Mouse (Mus musculus): ENCODE measurements at regions not wholly inside any gene's neighbourhood (a gene's known extent, or its start where the extent isn't known, plus 50 kb on each side); places are given as distances from the start of the nearest gene placed in this dataset.

DNA sequence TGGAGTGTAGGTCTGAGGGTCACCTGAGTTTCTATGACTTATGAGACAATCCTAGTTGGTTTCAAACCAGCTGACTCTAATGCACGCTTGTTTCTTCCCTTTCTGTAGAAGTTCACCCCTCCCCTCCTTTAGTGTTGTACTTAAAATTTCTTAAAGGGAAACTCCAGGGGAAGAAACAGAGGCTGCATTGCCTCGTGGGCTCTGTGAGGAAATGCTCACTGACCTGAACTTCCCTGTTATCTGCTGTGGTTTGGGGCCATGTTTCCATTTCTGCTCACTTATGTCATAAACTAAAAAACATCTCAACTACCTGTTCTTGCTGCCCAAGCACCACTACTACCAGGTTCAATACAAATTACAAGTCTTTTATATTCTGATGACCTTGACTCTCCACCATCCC lies 93.2 kb upstream of the Bmp2 start:
- no peak overlapping the region for H3K27ac ChIP-seq (ENCODE audit: low read depth, low read length)
- no peaks in the 10 kb centered on the region for H3K9me3 ChIP-seq (replicated peaks; ENCODE audit: control insufficient read depth, low read length)
- H3K36me3 ChIP-seq (ENCODE audit: control insufficient read depth, insufficient read depth, low read length): no peaks in the 10 kb centered on the region
- no peaks in the 10 kb centered on the region for H3K27me3 ChIP-seq (ENCODE audit: control insufficient read depth, insufficient read depth, low read length)
- no peak overlapping the region for H3K4me2 ChIP-seq
- H3K4me1 ChIP-seq (ENCODE audit: control insufficient read depth, insufficient read depth, low read length): no peaks in the 10 kb centered on the region
- no peak overlapping the region for H3K4me3 ChIP-seq (ENCODE audit: low read depth, low read length)
- ATAC-seq (replicated peaks; ENCODE audit: insufficient number of reproducible peaks, low FRiP score, low TSS enrichment): no peak
- H3K9ac ChIP-seq (ENCODE audit: low read depth, low read length): no peak overlapping the region
- 54% methylated on average over 2 of the region's 2 CpGs for WGBS (ENCODE audit: insufficient replicate concordance)

DNA sequence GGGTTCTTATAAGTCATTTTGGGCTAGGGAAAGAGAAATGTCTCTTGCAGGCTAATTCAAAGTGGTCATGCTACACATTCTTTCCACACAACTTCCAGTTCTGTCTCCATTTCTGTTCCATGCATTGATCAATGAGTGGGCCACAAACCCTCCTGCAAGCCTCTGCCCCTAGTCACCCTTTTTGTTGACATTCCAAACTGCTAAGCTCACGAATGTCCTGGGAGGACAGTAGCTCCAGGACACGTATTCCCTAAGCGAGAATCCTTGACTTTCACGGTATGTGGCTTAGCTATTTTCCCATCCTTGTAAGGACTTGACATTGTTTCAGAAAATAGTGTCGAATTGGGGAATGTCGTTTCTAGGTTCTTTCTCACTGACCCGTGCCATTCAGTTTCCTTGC lies 91.1 kb upstream of the Bmp2 start:
- Histone ChIP-seq H3K9me3 (replicated peaks; ENCODE audit: control insufficient read depth, low read length) (no peaks in the 10 kb centered on the region), H3K27me3 (ENCODE audit: control insufficient read depth, insufficient read depth, low read length) (no peaks in the 10 kb centered on the region), H3K9ac (ENCODE audit: low read depth, low read length) (no peak overlapping the region), H3K36me3 (ENCODE audit: control insufficient read depth, insufficient read depth, low read length) (no peaks in the 10 kb centered on the region), H3K27ac (ENCODE audit: low read depth, low read length) (no peak overlapping the region), H3K4me1 (ENCODE audit: control insufficient read depth, insufficient read depth, low read length) (no peaks in the 10 kb centered on the region), H3K4me3 (ENCODE audit: low read depth, low read length) (no peak overlapping the region), H3K4me2 (no peak overlapping the region)
- WGBS (ENCODE audit: insufficient replicate concordance): 53% methylated on average over 7 of the region's 7 CpGs
- ATAC-seq (replicated peaks; ENCODE audit: insufficient number of reproducible peaks, low FRiP score, low TSS enrichment): no peak

DNA sequence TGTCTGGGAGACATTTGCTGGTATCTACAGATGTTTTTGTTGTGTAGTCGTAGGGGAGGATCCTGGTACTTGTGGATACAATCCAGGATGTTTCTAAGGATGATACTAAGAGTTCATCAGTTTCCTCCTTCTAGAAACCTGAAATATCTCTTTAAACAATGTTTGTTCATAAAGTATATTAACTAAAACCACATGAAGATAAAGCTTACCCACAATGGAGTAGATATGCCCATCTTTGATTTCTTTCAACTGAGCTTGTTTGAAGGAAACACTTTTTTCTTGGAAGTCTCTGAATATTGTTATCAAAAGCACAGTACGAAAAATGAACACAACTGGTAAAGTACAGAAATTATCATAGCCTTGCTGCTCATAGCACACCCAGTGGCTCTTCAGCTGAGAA lies 89.6 kb upstream of the Bmp2 start:
- 84% methylated on average over 2 of the region's 2 CpGs for WGBS (ENCODE audit: insufficient replicate concordance)
- ATAC-seq (replicated peaks; ENCODE audit: insufficient number of reproducible peaks, low FRiP score, low TSS enrichment): no peak
- H3K9me3 ChIP-seq (replicated peaks; ENCODE audit: control insufficient read depth, low read length): no peaks in the 10 kb centered on the region

DNA sequence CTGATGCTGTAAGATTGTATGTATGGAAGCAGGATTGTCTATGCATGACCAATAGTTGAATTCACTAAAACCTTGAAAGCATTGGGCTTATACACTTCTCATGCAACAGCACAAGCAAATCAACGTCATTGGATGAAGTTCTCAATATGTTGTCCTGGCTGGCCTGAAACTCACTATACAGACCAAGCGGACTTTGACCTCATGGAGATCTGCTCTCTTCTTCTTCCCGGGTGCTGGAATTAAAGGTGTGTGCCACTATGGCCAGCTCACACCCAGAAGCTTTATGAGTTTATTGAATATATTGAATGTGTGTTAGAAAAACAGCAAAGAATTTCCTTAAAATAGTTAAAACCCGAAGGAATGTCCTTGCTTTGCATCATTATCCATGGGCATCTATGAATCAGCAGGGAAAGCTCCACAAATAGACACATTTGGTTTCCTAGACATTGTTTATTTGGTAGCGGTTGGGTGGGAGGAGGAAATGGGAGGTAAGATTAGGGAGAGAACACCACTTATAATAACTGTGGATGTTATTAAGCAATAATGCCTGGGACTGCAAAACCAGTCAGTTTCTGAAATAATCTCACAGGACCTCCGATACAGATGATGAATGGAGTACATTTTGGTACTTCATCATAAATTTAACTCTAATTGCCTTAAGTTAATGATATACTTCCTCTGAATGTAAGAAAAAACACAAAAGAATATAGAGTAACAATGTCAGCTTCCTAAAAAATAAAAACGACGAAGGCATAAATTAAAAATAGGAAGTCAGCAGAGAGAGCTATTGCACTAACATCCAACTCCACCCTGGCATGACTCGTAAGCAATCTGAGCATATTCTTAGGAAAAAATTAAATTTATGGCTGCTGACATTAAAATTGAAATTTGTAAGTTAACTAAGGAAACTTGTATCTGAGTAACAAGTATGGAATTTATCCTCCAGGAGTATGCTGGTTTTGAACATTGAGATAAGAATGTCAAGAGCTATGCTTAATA lies 84.5 kb upstream of the Bmp2 start:
- H3K9me3 ChIP-seq (replicated peaks; ENCODE audit: control insufficient read depth, low read length): no peaks in the 10 kb centered on the region
- no peaks in the 10 kb centered on the region for H3K4me1 ChIP-seq (ENCODE audit: control insufficient read depth, insufficient read depth, low read length)
- no peak for ATAC-seq (replicated peaks; ENCODE audit: insufficient number of reproducible peaks, low FRiP score, low TSS enrichment)
- no peak overlapping the region for H3K4me3 ChIP-seq (ENCODE audit: low read depth, low read length)
- 80% methylated on average over 9 of the region's 9 CpGs for WGBS (ENCODE audit: insufficient replicate concordance)
- H3K27me3 ChIP-seq (ENCODE audit: control insufficient read depth, insufficient read depth, low read length): no peaks in the 10 kb centered on the region
- H3K4me2 ChIP-seq: no peak overlapping the region
- H3K36me3 ChIP-seq (ENCODE audit: control insufficient read depth, insufficient read depth, low read length): no peaks in the 10 kb centered on the region
- H3K27ac ChIP-seq (ENCODE audit: low read depth, low read length): no peak overlapping the region
- H3K9ac ChIP-seq (ENCODE audit: low read depth, low read length): no peak overlapping the region

More for the DNA sequence above, 89.6 kb upstream of the Bmp2 start:
- Histone ChIP-seq H3K9ac (ENCODE audit: low read depth, low read length) (no peak overlapping the region), H3K27ac (ENCODE audit: low read depth, low read length) (no peak overlapping the region), H3K36me3 (ENCODE audit: control insufficient read depth, insufficient read depth, low read length) (no peaks in the 10 kb centered on the region), H3K27me3 (ENCODE audit: control insufficient read depth, insufficient read depth, low read length) (no peaks in the 10 kb centered on the region), H3K4me3 (ENCODE audit: low read depth, low read length) (no peak overlapping the region), H3K4me2 (no peak overlapping the region), H3K4me1 (ENCODE audit: control insufficient read depth, insufficient read depth, low read length) (no peaks in the 10 kb centered on the region)

DNA sequence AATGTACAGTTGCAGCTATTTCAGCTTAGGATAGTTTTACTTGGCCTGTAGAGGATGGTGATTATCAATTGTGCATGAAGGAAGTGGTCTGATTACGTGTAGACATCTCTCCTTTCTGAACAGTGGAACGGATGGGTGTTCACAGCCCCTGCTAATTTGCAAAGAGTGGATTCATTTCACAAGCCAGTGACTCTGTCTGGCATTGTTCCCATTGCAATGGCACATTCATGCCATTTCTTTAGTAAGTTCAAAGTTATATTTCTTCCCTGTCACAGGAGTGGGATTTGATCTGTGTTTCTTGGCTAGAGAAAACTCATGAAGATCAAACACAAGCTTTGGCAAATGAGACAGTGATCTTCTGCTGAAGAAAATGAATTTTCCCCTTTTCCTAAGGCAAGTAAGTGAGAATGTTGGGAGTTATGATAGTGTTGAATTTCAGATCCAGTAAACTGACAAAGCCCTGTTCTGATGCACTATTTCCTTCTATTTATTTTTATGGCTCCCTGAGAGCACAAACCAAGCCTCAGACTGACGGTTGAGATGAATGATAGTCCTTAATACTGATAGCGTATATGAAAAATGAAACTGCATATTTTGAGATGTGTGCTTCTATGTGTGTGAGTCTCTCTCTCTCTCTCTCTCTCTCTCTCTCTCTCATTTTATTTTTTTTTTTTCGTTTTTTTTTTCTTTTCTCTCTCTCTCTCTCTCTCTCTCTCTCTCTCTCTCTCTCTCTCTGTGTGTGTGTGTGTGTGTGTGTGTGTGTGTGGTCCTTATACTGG lies 78.8 kb upstream of the Bmp2 start:
- Histone ChIP-seq H3K27ac (ENCODE audit: low read depth, low read length) (no peak overlapping the region), H3K36me3 (ENCODE audit: control insufficient read depth, insufficient read depth, low read length) (no peaks in the 10 kb centered on the region), H3K4me2 (no peak overlapping the region), H3K4me1 (ENCODE audit: control insufficient read depth, insufficient read depth, low read length) (no peaks in the 10 kb centered on the region), H3K9me3 (replicated peaks; ENCODE audit: control insufficient read depth, low read length) (no peaks in the 10 kb centered on the region), H3K27me3 (ENCODE audit: control insufficient read depth, insufficient read depth, low read length) (no peaks in the 10 kb centered on the region), H3K9ac (ENCODE audit: low read depth, low read length) (no peak overlapping the region), H3K4me3 (ENCODE audit: low read depth, low read length) (no peak overlapping the region)
- 67% methylated on average over 5 of the region's 5 CpGs for WGBS (ENCODE audit: insufficient replicate concordance)
- no peak for ATAC-seq (replicated peaks; ENCODE audit: insufficient number of reproducible peaks, low FRiP score, low TSS enrichment)

DNA sequence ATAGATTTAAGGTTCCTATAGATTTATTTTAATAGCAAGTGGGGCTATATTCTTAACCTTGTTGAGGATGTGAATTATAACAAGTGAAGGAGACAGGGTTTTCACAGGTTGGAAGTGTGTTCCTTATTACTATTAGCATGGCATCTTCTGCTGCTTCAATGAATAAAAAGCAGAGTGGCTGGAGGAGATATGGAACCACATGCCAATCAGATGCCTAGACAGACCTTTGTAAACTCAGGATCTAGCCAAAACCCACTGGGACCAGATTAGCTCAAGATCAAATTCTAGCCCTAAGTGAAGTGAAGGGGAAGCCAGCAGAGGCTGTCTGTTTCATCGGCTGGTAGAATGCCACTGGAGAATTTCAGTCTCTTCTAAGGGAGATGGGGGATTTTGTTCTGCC lies 77.8 kb upstream of the Bmp2 start:
- no peak for ATAC-seq (replicated peaks; ENCODE audit: insufficient number of reproducible peaks, low FRiP score, low TSS enrichment)
- no peaks in the 10 kb centered on the region for H3K9me3 ChIP-seq (replicated peaks; ENCODE audit: control insufficient read depth, low read length)
- no peak overlapping the region for H3K27ac ChIP-seq (ENCODE audit: low read depth, low read length)
- no peaks in the 10 kb centered on the region for H3K36me3 ChIP-seq (ENCODE audit: control insufficient read depth, insufficient read depth, low read length)
- H3K4me2 ChIP-seq: no peak overlapping the region
- H3K4me3 ChIP-seq (ENCODE audit: low read depth, low read length): no peak overlapping the region
- H3K4me1 ChIP-seq (ENCODE audit: control insufficient read depth, insufficient read depth, low read length): no peaks in the 10 kb centered on the region
- H3K9ac ChIP-seq (ENCODE audit: low read depth, low read length): no peak overlapping the region
- no peaks in the 10 kb centered on the region for H3K27me3 ChIP-seq (ENCODE audit: control insufficient read depth, insufficient read depth, low read length)
- WGBS (ENCODE audit: insufficient replicate concordance): 68% methylated on average over 1 of the region's 1 CpGs

DNA sequence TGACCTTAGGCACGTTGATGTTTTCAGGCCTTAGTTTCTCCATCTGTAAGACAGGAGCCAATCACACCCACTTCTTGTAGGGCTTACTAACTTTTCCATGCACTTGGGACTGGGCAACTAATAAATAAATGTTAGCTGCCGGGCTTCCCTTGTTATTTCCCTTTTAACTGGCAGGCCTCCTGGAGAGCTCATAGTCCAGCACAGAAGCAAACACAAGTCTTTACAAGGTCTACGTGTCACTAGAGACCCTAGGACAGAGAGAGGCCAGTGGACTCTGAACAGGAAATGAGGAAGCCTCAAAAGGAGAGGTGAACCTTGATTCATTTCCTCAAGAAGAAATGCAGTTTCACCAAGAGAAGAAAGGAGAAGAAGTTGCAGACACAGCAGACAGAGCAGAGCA lies 71.1 kb upstream of the Bmp2 start:
- WGBS (ENCODE audit: insufficient replicate concordance): 84% methylated on average over 3 of the region's 3 CpGs
- Histone ChIP-seq H3K4me1 (ENCODE audit: control insufficient read depth, insufficient read depth, low read length) (no peaks in the 10 kb centered on the region), H3K36me3 (ENCODE audit: control insufficient read depth, insufficient read depth, low read length) (no peaks in the 10 kb centered on the region), H3K27me3 (ENCODE audit: control insufficient read depth, insufficient read depth, low read length) (no peaks in the 10 kb centered on the region), H3K9ac (ENCODE audit: low read depth, low read length) (no peak overlapping the region), H3K4me2 (no peak overlapping the region), H3K27ac (ENCODE audit: low read depth, low read length) (no peak overlapping the region), H3K9me3 (replicated peaks; ENCODE audit: control insufficient read depth, low read length) (no peaks in the 10 kb centered on the region), H3K4me3 (ENCODE audit: low read depth, low read length) (no peak overlapping the region)
- no peak for ATAC-seq (replicated peaks; ENCODE audit: insufficient number of reproducible peaks, low FRiP score, low TSS enrichment)

DNA sequence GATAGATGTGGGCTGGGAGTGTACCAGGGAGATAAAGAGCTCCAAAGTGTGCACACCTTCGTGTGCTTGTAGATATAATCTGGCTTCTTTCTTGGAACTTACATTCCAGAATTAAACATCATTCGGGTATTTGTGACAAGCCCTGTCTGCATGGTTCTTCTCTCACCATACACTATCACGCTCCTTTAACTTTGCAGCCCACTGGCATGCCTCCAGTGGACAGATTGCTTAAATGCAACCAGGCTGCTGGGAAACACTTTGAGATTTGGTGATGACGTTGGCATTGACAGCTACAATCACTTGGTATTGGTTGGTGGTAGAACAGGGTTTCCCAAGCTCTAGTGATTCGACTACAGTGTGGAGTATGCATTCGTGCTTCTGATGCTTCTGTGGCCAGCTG lies 70.7 kb upstream of the Bmp2 start:
- ATAC-seq (replicated peaks; ENCODE audit: insufficient number of reproducible peaks, low FRiP score, low TSS enrichment): no peak
- Histone ChIP-seq H3K27ac (ENCODE audit: low read depth, low read length) (no peak overlapping the region), H3K4me2 (no peak overlapping the region), H3K4me3 (ENCODE audit: low read depth, low read length) (no peak overlapping the region), H3K36me3 (ENCODE audit: control insufficient read depth, insufficient read depth, low read length) (no peaks in the 10 kb centered on the region), H3K27me3 (ENCODE audit: control insufficient read depth, insufficient read depth, low read length) (no peaks in the 10 kb centered on the region), H3K4me1 (ENCODE audit: control insufficient read depth, insufficient read depth, low read length) (no peaks in the 10 kb centered on the region), H3K9ac (ENCODE audit: low read depth, low read length) (no peak overlapping the region), H3K9me3 (replicated peaks; ENCODE audit: control insufficient read depth, low read length) (no peaks in the 10 kb centered on the region)
- 67% methylated on average over 6 of the region's 6 CpGs for WGBS (ENCODE audit: insufficient replicate concordance)

Data from heart, embryonic 11.5 days (tissue).